Mouse (Mus musculus) activated CD4-positive, CD25-positive, alpha-beta regulatory T cell, adult 4 months (primary cell): ENCODE data around the gene Nup188. TPM values are rescaled to one million over a fixed set of nuclear protein-coding genes. Genes with fewer than 3 reads are reported as not detected.

ENCODE experiments used
- ATAC-seq: one replicate; pipeline ENCODE4 v1.8.0; 2017
- polyA plus RNA-seq, 2 experiments: library from polyadenylated mRNA; unstranded; fragments of 100-300 nt; shearing (Covaris generic); gene quantifications; one replicate each; pipeline ENCODE4 v1.2.1; 2017

Gene Nup188
- polyA plus RNA-seq, 2 experiments from 2014 or later, result 25.8 to 30.6 TPM

GRCm38 (mm10) chr2:30285416-30286181 lies 598 bp upstream of the Nup188 start:
- ATAC-seq, result peak; percentile 41

- no peak for ATAC-seq
These were observed 803 bp downstream of the Nup188 start for GRCm38 (mm10) chr2:30287027-30287373.

GRCm38 (mm10) chr2:30299525-30299924 lies 13.3 kb downstream of the Nup188 start:
- no peak for ATAC-seq

GRCm38 (mm10) chr2:30299966-30300365 lies 13.8 kb downstream of the Nup188 start:
- no peak for ATAC-seq

- no peak for ATAC-seq
These were observed 19.9 kb downstream of the Nup188 start for GRCm38 (mm10) chr2:30306087-30306486.

GRCm38 (mm10) chr2:30309351-30309750 lies 23.2 kb downstream of the Nup188 start:
- no peak for ATAC-seq

- ATAC-seq, result no peak
These were observed 25.3 kb downstream of the Nup188 start for GRCm38 (mm10) chr2:30311481-30311880.

- no peak for ATAC-seq
These were observed 29.9 kb downstream of the Nup188 start for GRCm38 (mm10) chr2:30316136-30316535.

- ATAC-seq, result no peak
These were observed 30.8 kb downstream of the Nup188 start for GRCm38 (mm10) chr2:30316955-30317354.

GRCm38 (mm10) chr2:30319260-30319659 lies 33.1 kb downstream of the Nup188 start:
- ATAC-seq, result no peak

- ATAC-seq, result no peak
These were observed 36.9 kb downstream of the Nup188 start for GRCm38 (mm10) chr2:30323111-30323510.

GRCm38 (mm10) chr2:30325296-30325695 lies 39.1 kb downstream of the Nup188 start:
- ATAC-seq, result no peak

GRCm38 (mm10) chr2:30327276-30327675 lies 41.1 kb downstream of the Nup188 start:
- no peak for ATAC-seq

- no peak for ATAC-seq
These were observed 42.6 kb downstream of the Nup188 start for GRCm38 (mm10) chr2:30328791-30329190.

- no peak for ATAC-seq
These were observed 49.1 kb downstream of the Nup188 start for GRCm38 (mm10) chr2:30335324-30335723.

GRCm38 (mm10) chr2:30336174-30336915 lies 50.1 kb downstream of the Nup188 start:
- no peak for ATAC-seq

- no peak for ATAC-seq
These were observed 51.0 kb downstream of the Nup188 start for GRCm38 (mm10) chr2:30337179-30337578.

- no peak for ATAC-seq
These were observed 55.9 kb downstream of the Nup188 start for GRCm38 (mm10) chr2:30342061-30342460.

GRCm38 (mm10) chr2:30342544-30342943 lies 56.3 kb downstream of the Nup188 start:
- ATAC-seq, result no peak

- no peak for ATAC-seq
These were observed 57.5 kb downstream of the Nup188 start for GRCm38 (mm10) chr2:30343601-30344137.

GRCm38 (mm10) chr2:30345971-30346676 lies 59.9 kb downstream of the Nup188 start:
- no peak for ATAC-seq

GRCm38 (mm10) chr2:30349196-30349595 lies 63.0 kb downstream of the Nup188 start:
- ATAC-seq, result no peak

GRCm38 (mm10) chr2:30351149-30351548 lies 65.0 kb downstream of the Nup188 start:
- no peak for ATAC-seq
